Mouse (Mus musculus): Measurements from ENCODE around the gene Ank3.

DNA sequence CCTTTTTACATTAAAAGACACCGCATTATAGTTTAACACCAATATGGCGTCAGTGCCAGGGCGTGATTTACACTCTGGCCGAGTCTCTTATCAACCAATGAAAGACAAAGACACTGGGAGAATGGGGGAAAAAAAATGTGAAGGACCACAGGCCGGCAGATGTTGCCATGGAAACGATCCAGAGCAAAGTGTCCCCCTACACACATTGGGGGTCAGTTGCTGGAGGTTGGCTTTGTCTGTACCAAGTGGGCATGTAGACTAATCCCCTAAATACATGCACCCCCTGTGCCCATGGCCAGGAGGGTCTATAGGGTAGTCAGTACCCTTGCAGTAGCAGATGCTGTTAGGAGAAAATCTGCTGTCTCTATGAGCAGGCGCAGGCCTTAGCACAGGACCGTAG is 547.3 kb downstream of the Ank3 start:
- TF ChIP-seq POLR2A (IDR thresholded peaks at IDR 0.05; ENCODE audit: low read depth, low read length) (no peak), CTCF (IDR thresholded peaks at IDR 0.05; ENCODE audit: extremely low read depth, insufficient read depth, insufficient read length, insufficient replicate concordance) (no peak)

Measured in spleen, adult 2 months (tissue).